Mouse (Mus musculus): ENCODE measurements around the gene Cchcr1. TPM values are rescaled to one million over a fixed set of nuclear protein-coding genes. Genes with fewer than 3 reads are reported as not detected.

Cchcr1 gene
- polyA plus RNA-seq, 1 experiment from 2014 or later: 8.2 TPM

DNA sequence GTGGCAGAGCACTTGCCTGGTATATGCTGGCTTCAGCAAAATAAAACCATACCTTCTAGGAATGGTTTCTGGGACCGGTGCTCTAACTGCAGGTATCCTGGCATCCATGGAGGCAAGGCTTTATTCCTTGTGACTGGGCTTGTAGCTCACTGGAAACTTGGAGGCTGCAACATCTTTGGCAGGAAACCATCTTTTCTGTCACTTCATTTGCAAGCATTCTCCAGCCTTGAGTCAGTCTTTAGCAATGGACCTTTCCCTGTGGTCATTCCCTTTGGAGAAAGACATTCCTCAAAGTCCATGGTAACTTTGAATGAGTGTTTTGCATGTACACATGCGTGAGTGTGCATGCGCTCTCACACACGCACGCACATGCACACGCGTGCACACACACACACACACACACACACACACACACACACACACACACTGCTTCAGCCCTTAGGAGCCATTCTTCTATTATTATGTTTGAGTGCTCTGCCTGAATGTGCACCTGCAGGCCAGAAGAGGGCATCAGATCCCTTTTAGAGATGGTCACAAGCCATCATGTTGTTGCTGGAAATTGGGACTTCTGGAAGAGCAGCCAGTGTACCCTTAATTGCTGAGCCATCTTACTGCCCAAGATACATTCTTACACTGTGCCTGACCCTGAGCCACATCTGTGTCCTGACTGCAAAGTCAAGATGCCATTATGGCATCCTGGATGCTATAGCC, 3.8 kb upstream of the Cchcr1 start:
- whole genome bisulfite sequencing: 90% methylated on average over 7 of the region's 7 CpGs
- no peak overlapping the region for H3K4me2 ChIP-seq (ENCODE audit: low read length)
- ATAC-seq (replicated peaks; ENCODE audit: low FRiP score, low read depth) (no peak), DNase-seq (ENCODE audit: low spot score) (peak; percentile 52)
- H3K27me3 ChIP-seq (ENCODE audit: insufficient read depth, low read length): no peaks in the 10 kb centered on the region
- peak; percentile 71 for TF ChIP-seq CTCF (IDR thresholded peaks at IDR 0.05; ENCODE audit: low read depth)
- no peak overlapping the region for H3K4me3 ChIP-seq (replicated peaks; ENCODE audit: low read depth, low read length)
- no peaks in the 10 kb centered on the region for H3K9me3 ChIP-seq (replicated peaks; ENCODE audit: low read length)
- H3K9ac ChIP-seq (ENCODE audit: low read depth, low read length): no peak overlapping the region
- H3K27ac ChIP-seq: no peak overlapping the region
- H3K4me1 ChIP-seq (replicated peaks; ENCODE audit: insufficient read depth, low read length): peaks cover 11% of the 10 kb centered on the region
- no peaks in the 10 kb centered on the region for H3K36me3 ChIP-seq (ENCODE audit: insufficient read depth, low read length)

DNA sequence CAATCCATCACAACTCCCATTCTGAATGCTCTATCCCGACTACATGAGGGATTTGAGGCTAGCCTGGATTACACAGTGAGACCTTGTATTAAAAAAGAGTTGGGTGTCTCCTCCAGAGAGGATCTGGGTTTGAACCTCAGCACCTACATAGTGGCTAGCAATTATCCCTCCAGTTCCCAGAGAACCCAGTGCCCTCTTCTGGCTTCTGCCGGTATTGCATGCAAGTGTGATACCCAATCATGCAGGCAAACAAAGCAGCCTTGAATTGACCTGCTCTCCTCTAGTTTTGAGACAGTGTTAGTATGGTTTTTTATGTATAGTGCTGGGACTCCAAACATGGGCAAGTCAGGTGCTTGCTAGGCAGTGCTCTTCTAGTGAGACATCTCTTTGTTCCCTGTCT, 3.0 kb upstream of the Cchcr1 start:
- H3K4me3 ChIP-seq (replicated peaks; ENCODE audit: low read depth, low read length): no peak overlapping the region
- ATAC-seq (replicated peaks; ENCODE audit: low FRiP score, low read depth): no peak

DNA sequence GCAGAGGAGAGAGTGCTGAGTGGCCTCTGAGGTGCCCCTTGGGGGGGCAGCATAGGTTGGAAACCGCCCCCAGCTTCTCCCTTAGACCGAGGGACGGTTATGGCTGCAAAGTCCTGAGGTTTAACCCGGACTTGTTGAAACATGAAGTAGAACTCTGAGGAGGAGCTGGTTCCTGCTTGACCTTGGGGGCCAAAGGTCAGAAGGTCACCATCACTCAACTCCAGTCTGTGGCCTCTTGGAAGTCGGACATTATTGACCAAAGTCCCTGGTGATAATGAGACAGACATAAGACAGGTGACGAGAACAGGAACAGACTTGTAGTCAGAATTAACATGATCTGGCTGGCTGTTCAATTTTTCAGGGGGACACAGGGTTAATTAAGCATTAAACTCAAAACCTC, 2.1 kb upstream of the Cchcr1 start:
- Histone ChIP-seq H3K36me3 (ENCODE audit: insufficient read depth, low read length) (no peaks in the 10 kb centered on the region), H3K27me3 (ENCODE audit: insufficient read depth, low read length) (no peaks in the 10 kb centered on the region), H3K27ac (no peak overlapping the region), H3K9ac (ENCODE audit: low read depth, low read length) (peak overlapping the region; percentile 3; the same call in 1 of the 2 replicates), H3K4me2 (ENCODE audit: low read length) (peak overlapping the region; percentile 80), H3K4me3 (replicated peaks; ENCODE audit: low read depth, low read length) (peak overlapping the region; percentile 52; the same call in 1 of the 2 replicates), H3K9me3 (replicated peaks; ENCODE audit: low read length) (no peaks in the 10 kb centered on the region), H3K4me1 (replicated peaks; ENCODE audit: insufficient read depth, low read length) (peaks cover 11% of the 10 kb centered on the region)
- no peak for ATAC-seq (replicated peaks; ENCODE audit: low FRiP score, low read depth)
- TF ChIP-seq CTCF (IDR thresholded peaks at IDR 0.05; ENCODE audit: low read depth): no peak
- 39% methylated on average over 6 of the region's 6 CpGs for WGBS
- DNase-seq (ENCODE audit: low spot score): no peak

More for the DNA sequence above, 3.0 kb upstream of the Cchcr1 start:
- no peaks in the 10 kb centered on the region for H3K36me3 ChIP-seq (ENCODE audit: insufficient read depth, low read length)
- DNase-seq (ENCODE audit: low spot score): peak; percentile 74
- 11% methylated on average over 2 of the region's 2 CpGs for WGBS
- peaks cover 11% of the 10 kb centered on the region for H3K4me1 ChIP-seq (replicated peaks; ENCODE audit: insufficient read depth, low read length)
- no peak overlapping the region for H3K9ac ChIP-seq (ENCODE audit: low read depth, low read length)
- no peaks in the 10 kb centered on the region for H3K27me3 ChIP-seq (ENCODE audit: insufficient read depth, low read length)
- no peaks in the 10 kb centered on the region for H3K9me3 ChIP-seq (replicated peaks; ENCODE audit: low read length)
- peak overlapping the region; percentile 80; the same call in 1 of the 2 replicates for H3K4me2 ChIP-seq (ENCODE audit: low read length)
- H3K27ac ChIP-seq: no peak overlapping the region
- peak; percentile 85 for TF ChIP-seq CTCF (IDR thresholded peaks at IDR 0.05; ENCODE audit: low read depth)

DNA sequence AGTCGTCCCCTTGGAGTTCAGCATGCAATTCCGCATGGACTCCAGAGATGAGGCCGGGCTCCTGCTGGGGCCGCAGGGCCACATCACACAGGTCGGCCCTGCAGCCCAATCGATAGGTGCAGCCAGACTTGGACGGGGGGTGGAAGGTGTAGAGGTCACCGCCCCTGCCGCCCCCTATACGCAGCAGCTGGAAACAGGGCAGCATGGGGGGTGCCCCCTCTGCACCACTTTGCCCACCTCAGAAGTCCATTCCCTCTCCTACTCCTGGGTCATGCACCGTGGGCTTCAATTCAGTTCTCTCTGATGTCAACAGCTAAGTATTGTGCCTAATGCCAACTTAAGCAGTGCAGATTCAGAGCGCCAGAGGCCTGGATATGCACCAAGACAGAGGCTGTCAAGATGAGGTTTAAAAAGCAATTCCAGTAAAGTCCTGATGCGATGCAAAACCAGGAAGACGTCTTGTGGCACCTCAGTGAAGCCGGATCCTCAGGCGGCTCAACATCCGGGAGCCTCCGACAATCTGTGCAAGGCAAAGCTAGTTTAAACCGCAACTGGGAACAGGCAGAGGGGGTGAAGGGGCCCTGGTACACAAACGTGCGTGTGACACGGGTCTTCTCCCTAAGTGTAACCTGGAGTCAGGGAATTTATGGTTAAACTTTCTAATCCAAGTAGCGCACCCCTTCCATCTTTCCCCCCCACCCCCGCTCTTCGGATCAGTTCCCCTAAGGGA, 824 bp upstream of the Cchcr1 start:
- 3% methylated on average over 25 of the region's 25 CpGs for WGBS
- TF ChIP-seq CTCF (IDR thresholded peaks at IDR 0.05; ENCODE audit: low read depth): no peak
- peak; percentile 22; the same call in 1 of the 2 replicates for ATAC-seq (replicated peaks; ENCODE audit: low FRiP score, low read depth)

DNA sequence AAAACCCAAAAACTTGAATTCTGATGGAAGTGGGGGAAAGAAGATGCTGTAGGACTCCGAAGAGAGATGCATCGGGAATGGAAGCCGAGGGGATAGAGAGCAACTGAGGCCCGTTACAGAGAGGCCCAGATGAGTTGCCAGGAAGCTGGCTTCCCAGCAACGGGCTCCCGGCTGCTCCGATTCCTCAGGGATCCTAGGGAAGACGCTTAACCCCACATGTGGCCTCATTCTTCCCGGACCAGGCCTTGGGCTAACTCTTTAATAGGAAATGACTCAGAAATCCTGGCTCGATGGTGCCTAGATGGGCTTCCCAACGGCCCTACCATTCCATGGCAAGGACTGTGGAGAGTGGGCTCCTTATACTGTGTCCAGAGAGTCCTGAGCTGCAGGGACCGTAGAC, 626 bp downstream of the Cchcr1 start:
- H3K4me1 ChIP-seq (replicated peaks; ENCODE audit: insufficient read depth, low read length): peaks cover 11% of the 10 kb centered on the region
- ATAC-seq (replicated peaks; ENCODE audit: low FRiP score, low read depth) (no peak), DNase-seq (ENCODE audit: low spot score) (peak; percentile 19)
- no peaks in the 10 kb centered on the region for H3K9me3 ChIP-seq (replicated peaks; ENCODE audit: low read length)
- no peaks in the 10 kb centered on the region for H3K27me3 ChIP-seq (ENCODE audit: insufficient read depth, low read length)
- peak overlapping the region; percentile 52 for H3K4me3 ChIP-seq (replicated peaks; ENCODE audit: low read depth, low read length)
- peak overlapping the region; percentile 80 for H3K4me2 ChIP-seq (ENCODE audit: low read length)
- no peak for TF ChIP-seq CTCF (IDR thresholded peaks at IDR 0.05; ENCODE audit: low read depth)
- 0 out of 2 replicates have a peak, but pooled peaks cover 2% of the 10 kb centered on the region for H3K36me3 ChIP-seq (ENCODE audit: insufficient read depth, low read length)
- 2% methylated on average over 12 of the region's 12 CpGs for WGBS
- H3K27ac ChIP-seq: no peak overlapping the region
- peak overlapping the region; percentile 58; the same call in 1 of the 2 replicates for H3K9ac ChIP-seq (ENCODE audit: low read depth, low read length)

More for the DNA sequence above, 824 bp upstream of the Cchcr1 start:
- Histone ChIP-seq H3K9ac (ENCODE audit: low read depth, low read length) (peak overlapping the region; percentile 56), H3K9me3 (replicated peaks; ENCODE audit: low read length) (no peaks in the 10 kb centered on the region), H3K4me3 (replicated peaks; ENCODE audit: low read depth, low read length) (peak overlapping the region; percentile 52), H3K27me3 (ENCODE audit: insufficient read depth, low read length) (no peaks in the 10 kb centered on the region), H3K4me2 (ENCODE audit: low read length) (peak overlapping the region; percentile 80), H3K27ac (no peak overlapping the region), H3K4me1 (replicated peaks; ENCODE audit: insufficient read depth, low read length) (peaks cover 11% of the 10 kb centered on the region), H3K36me3 (ENCODE audit: insufficient read depth, low read length) (0 out of 2 replicates have a peak, but pooled peaks cover 2% of the 10 kb centered on the region)
- peak; percentile 61 for DNase-seq (ENCODE audit: low spot score)

DNA sequence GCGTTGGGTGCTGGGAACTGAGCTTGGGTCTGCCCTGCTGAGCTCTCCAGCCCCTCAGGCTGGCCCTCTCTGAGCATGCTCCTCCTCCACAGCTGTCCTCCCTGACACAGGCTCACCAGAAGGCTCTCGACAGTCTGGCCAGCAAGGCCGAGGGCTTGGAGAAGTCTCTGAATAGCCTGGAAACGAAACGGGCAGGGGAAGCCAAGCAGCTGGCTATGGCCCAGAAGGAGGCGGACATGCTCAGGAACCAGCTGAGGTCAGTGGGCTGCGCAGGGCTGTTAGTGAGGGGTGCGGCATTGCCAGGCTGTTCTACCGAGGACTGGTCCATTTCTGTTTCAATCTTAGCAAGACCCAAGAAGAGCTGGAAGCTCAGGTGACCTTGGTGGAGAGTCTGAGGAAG, 7.5 kb downstream of the Cchcr1 start:
- Histone ChIP-seq H3K9ac (ENCODE audit: low read depth, low read length) (no peak overlapping the region), H3K4me1 (replicated peaks; ENCODE audit: insufficient read depth, low read length) (no peaks in the 10 kb centered on the region), H3K4me3 (replicated peaks; ENCODE audit: low read depth, low read length) (no peak overlapping the region), H3K36me3 (ENCODE audit: insufficient read depth, low read length) (peaks cover 22% of the 10 kb centered on the region), H3K27me3 (ENCODE audit: insufficient read depth, low read length) (no peaks in the 10 kb centered on the region), H3K4me2 (ENCODE audit: low read length) (no peak overlapping the region), H3K27ac (no peak overlapping the region), H3K9me3 (replicated peaks; ENCODE audit: low read length) (no peaks in the 10 kb centered on the region)
- 83% methylated on average over 9 of the region's 9 CpGs for WGBS
- ATAC-seq (replicated peaks; ENCODE audit: low FRiP score, low read depth) (no peak), DNase-seq (ENCODE audit: low spot score) (no peak)
- no peak for TF ChIP-seq CTCF (IDR thresholded peaks at IDR 0.05; ENCODE audit: low read depth)
